Mouse (Mus musculus) cerebellum, adult 9-10 months (tissue): ENCODE measurements around the gene Arl10.

ENCODE experiments used
- DNase-seq: peaks from one replicate; pipeline ENCODE4 v3.0.0; 2022

Arl10 gene

DNA sequence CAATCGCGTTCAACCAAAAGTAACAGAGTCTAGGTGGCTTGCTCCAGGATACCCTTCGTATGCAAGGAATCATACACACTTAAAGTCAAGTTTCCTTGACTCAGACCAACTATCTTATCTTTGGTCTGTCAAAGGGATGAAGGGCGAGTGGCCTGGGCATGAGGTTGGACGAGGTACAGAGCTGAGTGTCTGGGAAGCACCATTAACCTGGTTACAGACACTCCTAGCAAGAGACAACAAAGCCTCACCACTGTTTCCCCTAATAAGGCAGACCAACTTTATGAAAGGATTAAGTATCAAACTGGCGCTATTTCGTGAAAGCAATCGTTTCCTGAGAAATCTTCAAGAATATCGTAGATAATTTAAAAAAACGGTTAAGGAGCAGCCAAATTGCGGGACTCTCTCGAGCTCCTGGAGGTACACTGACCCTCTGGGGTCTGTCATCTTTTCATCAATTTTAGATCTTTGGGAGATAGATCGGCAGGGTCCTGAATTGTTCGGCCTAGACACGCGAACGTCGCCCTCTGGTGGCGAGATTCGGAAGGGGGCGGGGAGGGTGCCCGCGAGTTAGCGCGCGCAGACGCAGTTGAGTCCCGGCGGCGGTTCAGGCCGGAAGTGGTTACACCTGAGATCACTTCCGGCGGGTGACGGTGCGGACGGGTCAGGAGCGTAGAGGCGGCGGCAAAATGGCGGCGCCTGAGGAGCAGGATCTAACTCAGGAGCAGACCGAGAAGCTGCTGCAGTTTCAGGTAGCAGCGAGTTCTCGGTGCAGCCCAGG, 46.5 kb downstream of the Arl10 start, which contains the start of gene Faf2:
Gene Faf2 (plus strand): TSS at position 630 of the 778 bp plus-strand sequence.
- DNase-seq, result peak; percentile 99

DNA sequence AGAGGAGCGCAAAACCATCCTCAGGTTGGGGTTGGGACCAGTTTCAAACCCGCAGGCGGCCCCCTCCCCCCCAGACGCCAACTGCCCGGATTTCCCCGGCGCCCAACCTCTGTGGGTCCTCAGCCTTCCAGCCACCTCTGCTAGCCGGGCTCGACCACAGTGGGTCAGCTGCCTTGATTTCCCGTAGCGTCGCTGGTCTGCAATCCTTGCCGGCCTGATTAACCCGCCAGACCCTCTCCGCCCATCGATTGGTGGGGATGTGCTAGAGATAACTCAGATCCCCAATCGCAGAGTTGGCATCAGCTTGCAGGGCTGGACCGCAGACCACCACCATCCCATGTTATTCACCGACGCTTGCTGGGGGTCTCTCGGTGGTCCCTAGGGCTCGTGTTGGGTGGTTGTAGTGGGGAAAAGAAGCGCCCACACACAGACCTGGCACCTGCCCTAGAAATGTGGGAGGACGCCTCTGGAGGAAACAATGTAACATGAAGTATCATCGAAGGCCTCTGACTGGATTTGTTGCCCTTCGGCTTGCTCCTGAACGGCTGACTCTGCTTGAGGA, 47.2 kb downstream of the Arl10 start:
- DNase-seq, result no peak

DNA sequence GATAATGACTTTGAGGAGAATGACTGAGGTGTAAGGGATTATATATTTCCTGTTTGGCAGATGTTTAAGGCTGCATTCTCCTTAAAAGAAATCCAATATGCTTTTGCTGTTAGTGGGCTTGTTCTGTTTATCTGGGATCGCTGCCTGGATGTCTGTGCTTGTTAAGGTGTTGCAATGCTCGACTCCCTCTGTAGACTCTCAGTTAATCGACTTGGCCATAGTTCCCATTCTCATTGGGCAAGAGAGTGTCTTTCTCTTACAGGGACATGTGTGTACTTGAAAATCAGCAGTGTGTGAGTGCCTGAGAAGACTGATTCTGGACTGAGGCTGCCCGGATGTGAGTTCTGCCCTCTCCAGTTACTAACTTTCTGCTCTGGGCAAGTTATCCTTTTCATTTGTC, 54.3 kb downstream of the Arl10 start:
- DNase-seq, result no peak
